Mouse (Mus musculus) G1E (cell line): ENCODE results near the gene Tldc2.

Experiments used
- CTCF ChIP-seq: IDR thresholded peaks from 2 replicates; pipeline ENCODE4 v1.5.1; 2012; ENCODE audit warnings: low read depth, low read length, inconsistent platforms, mixed read lengths
- POLR2AphosphoS5 ChIP-seq: IDR thresholded peaks from 2 replicates; pipeline ENCODE4 v1.6.1; 2012; ENCODE audit warnings: low read depth, low read length, inconsistent platforms; ENCODE audit not compliant: insufficient replicate concordance
- TAL1 ChIP-seq: conservative IDR thresholded peaks from 2 replicates; pipeline ENCODE4 v1.6.1; 2012; ENCODE audit warnings: low read depth, low read length, inconsistent platforms, mixed read lengths

- TF ChIP-seq TAL1 (no peak), CTCF (no peak), POLR2AphosphoS5 (no peak)
These were observed 7.1 kb upstream of the Tldc2 start for GRCm38 (mm10) chr2:157079701-157080180.
